Mouse (Mus musculus): ENCODE measurements at regions not wholly inside any gene's neighbourhood (a gene's known extent, or its start where the extent isn't known, plus 50 kb on each side); places are given as distances from the start of the nearest gene placed in this dataset.

GRCm38 (mm10) chr1:187413881-187414280, 194.7 kb upstream of the Esrrg start:
- no peak for DNase-seq

- DNase-seq: no peak
Measured at GRCm38 (mm10) chr1:187418186-187419140, 190.1 kb upstream of the Esrrg start.

- DNase-seq: no peak
Measured at GRCm38 (mm10) chr1:187428536-187429215, 179.9 kb upstream of the Esrrg start.

DNA sequence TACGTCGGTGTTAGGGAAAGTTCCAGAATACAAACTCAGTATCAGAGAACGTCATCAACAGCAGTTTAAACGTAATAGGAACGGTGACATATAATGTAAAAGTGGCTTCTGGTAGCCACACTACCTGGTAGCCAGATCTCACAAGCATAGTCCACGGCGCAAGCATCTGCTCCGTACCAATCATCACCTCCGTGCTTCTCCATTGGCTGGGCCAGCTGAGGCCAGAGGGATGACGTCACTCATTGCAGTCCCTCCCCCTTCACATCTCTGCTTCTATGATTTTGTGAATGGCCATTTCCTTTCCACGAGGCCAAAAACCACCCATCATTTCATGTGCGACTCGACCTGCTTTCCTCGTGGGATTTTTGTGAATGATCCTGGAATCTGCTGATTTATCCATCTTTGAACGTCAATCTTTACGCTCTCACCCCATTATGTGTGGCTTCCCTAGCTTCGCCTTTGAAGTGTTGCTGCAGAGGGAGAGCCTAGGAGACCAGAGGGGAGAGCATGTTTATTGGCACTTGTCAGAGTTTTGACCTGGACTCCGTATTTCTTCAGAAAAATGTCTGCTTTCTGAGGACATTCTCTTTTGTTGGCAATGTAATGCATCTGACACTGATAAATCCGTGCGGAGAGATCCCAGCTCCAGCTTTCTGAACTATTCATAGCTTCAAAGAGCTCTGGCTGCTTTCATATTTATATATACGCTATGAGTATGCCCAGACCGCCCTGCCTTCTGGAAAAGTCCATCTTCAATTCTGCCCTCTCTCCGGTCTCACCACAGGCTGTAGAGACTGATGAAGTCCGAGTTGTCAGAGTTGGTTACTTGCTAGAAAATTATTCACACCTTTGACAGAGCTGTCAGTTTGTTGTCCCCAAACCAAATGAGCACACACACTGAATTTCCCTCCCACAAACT, 174.6 kb upstream of the Esrrg start:
- no peak for DNase-seq

- no peak for DNase-seq
Measured at GRCm38 (mm10) chr1:187439170-187439914, 169.2 kb upstream of the Esrrg start.

GRCm38 (mm10) chr1:187441668-187442193, 166.9 kb upstream of the Esrrg start:
- DNase-seq: peak; percentile 26

DNA sequence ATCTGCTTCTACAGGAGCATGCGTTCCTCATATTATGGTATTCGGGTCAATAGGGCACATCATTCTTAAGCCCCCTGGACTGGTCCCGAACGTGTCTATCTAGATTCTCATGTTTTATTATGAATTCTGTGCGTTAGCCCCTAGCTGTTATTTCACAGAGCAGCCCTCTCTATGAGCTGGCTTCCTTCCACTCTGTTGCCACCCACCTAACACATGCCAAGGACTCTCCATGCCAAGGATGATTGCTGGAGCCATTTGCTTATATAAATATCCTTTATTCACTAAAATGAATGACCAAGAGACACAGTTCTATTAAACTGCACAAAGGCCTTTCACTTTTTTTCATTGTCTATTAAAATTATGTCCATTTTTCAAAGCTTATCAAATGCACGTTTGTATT, 162.1 kb upstream of the Esrrg start:
- no peak for DNase-seq

DNA sequence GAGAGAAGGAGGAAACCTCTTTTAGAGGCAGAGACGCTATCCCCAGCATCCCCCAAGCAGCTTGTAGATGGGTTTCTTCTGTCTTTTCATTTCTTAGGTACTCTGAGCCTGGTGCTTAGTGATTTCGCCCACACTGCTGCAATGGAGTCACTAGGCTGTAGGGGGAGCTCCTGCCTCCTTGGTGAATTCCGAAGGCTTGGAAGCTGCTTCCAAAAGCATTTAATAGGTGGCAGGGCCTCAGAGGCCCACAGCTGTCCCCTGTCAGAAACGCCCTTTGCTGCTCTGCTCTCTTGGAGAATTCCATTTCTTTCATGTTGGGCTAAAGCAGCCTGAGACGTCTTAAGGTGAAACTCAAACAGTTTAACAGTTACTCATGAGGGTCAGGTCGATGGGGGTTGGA, 160.4 kb upstream of the Esrrg start:
- DNase-seq: peak; percentile 25

DNA sequence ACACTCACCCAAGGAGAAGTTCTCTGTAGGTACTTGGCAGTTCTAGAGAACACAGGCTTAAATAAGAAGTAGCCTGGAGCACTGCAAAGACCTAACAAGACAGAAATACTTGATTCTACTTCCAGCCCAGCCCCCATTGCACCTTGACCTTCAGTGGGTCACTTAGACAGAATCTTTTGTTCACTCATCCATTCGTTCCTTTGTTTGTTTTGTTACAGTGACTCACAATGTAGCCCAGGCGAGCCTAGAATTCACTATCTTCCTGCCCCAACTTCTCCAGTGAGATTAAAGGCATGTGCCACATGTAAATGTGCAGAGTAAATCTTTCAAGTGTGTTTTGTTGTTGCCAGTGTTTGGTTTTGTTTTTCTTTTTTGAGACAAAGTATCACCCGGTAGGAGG, 158.5 kb upstream of the Esrrg start:
- no peak for DNase-seq

GRCm38 (mm10) chr1:187452189-187452588, 156.4 kb upstream of the Esrrg start:
- peak; percentile 14 for DNase-seq

GRCm38 (mm10) chr1:187454431-187454830, 154.2 kb upstream of the Esrrg start:
- DNase-seq: no peak

DNA sequence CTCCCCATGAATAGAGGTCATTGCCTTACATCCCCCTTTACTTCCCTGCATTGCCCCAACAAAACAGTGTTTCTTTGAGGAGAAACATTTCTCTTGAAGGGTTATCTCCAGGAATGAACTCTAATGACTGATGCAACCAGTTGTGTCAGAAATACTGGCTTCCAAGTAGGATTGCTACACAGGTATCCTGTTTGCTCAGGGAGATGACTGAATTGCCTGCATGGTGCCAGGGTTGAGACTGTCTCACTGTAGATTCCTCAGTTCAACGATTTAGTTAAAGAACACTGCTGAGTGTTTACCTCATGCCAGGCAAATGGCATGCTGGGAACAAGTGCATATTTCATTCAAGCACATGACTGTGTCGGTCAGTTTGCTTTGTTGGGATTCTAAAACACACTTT, 123.8 kb upstream of the Esrrg start:
- DNase-seq: no peak

DNA sequence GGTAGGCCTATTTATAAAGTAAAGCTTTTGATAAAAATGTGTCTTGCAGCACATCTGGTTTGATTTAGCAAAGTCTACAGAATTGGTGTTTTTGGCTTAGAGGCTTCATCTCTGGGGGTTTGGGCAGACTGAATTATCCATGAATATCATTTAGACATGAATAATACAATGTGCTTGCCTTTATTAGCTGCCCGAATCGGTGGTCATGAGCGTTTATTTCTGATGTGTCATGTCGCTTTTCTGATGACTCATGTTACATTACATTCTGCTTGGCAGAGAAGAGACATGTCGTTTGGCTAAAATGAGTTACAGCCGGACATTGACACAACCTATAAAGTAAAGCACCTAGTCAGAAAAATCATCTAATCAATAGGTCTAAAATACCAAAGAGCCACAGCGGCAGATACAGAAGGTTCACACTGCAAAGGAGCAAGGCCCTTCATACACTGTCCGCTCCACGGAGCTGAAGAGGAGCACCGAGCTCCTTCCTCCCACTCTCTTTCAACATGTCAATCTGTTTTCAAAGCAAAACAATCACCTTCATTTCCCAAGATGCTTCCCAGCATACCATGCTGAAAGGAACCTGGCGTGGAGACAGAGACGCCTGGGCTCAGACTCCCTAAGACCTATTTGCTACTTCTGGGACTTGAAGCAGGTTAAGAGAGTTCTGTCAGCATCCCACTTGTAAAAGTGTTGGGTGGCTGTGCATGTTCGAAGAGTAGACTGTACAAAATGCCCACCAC, 120.5 kb upstream of the Esrrg start:
- DNase-seq: no peak

GRCm38 (mm10) chr1:187489452-187489851, 119.1 kb upstream of the Esrrg start:
- no peak for DNase-seq

GRCm38 (mm10) chr1:187505368-187505767, 103.2 kb upstream of the Esrrg start:
- DNase-seq: no peak

- no peak for DNase-seq
Measured at GRCm38 (mm10) chr1:187507217-187507616, 101.4 kb upstream of the Esrrg start.

DNA sequence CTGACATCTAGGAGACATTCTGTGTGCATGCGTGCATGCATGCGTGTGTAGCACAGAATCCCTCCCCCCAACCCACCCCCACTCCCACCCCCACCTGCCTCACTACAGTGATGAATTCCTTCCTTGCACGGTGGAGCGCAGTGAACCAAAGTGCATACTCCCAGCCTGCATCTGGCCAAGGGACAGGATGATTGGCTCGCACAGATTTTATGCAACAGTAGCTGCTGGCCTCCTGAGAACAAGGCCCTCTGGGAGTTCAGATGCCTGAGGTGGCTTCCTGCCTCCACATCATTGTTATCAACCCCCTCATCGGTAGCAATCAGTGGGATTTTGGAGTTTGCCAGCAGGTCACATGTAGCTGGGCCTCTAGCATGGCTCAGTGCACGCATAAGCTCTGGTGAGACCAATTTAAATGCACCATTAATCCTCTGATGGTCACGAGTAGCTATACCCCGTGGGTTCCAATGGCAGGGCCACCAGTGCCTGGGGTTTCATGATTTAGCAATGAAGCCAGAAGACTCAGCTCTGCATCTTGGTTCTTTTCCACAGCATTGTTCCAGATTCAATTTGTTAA, 77.2 kb upstream of the Esrrg start:
- DNase-seq: no peak

DNA sequence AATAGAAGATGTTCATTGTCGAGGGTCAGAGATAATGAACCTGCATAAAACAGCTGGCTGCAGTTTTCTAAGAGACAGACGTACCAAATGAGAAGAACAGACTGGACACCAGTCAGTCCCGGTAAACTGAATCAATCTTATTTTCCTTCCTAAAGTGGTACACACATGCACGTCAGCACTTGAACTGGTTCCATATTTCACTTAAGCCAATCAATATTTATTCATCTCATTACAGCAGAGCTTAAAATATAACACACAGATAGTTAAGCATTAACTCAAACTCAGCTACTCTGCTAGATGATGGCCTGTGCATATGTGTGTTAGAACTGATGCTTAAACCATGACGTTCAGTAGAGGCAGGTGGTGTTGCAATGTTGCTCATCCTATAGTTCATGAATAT, 72.3 kb upstream of the Esrrg start:
- DNase-seq: no peak

DNA sequence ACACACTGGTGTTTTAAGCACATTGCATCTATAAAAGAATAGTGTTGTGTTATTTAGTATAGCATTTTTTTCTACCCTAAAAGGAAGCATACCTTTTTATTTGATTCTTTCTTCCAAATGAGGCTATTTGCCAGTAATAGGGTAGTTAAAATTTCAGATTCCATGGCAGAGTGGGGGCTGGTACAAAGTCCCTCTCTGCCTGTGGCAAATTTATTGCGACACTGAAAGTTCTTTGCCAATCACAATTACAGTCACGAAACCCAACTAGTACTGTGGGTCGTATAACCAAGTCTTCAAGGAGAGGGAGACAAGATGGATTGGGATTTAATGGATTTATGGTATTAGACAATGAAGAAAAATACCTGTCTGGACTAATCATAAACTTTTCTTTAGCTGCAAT, 51.9 kb upstream of the Esrrg start:
- DNase-seq: no peak
